Mouse (Mus musculus) olfactory bulb, adult 2 months (tissue): ENCODE results near the gene Prss35.

ENCODE experiments used
- CTCF ChIP-seq: fragments of 200-500 bp; IDR thresholded peaks from 2 replicates; pipeline ENCODE4 v1.5.1; 2012; ENCODE audit warnings: low read depth, mild to moderate bottlenecking, low read length, moderate library complexity; ENCODE audit not compliant: insufficient read depth
- POLR2A ChIP-seq: fragments of 200-500 bp; IDR thresholded peaks from 2 replicates; pipeline ENCODE4 v1.6.1; 2012; ENCODE audit warnings: mild to moderate bottlenecking, low read depth, low read length, moderate library complexity; ENCODE audit not compliant: insufficient read depth

- TF ChIP-seq CTCF (no peak), POLR2A (no peak)
Observed at GRCm38 (mm10) chr9:86734357-86734756, 9.1 kb upstream of the Prss35 start.
